Mouse (Mus musculus): ENCODE data around the gene Tcl1b5. TPM values are rescaled to one million over a fixed set of nuclear protein-coding genes. Genes with fewer than 3 reads are reported as not detected.

Tcl1b5 gene
- total RNA-seq, 2 experiments from 2014 or later, result not detected

DNA sequence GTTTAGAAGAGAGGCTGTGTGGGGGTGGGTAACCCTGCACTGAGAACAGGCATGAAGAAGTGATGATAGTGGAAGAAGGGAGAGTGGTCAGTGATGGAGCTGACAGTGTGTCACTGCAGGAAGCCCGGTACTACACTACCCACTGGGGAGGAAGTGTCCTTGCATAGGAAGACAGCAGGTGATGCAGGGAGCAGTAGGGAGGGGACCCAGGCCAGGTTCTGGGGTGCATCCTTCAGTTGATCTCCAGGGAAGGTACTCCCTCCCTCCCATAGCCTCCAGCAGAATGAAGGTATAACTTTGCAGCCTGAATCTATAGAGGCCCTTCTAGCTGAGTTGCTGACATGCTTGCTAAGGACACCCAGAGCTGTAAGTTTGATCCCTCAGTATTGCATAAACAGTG, 30.9 kb downstream of the Tcl1b5 start:
- DNase-seq (ENCODE audit: low spot score in 2 of 2), result no peak

- no peak for DNase-seq (ENCODE audit: low spot score in 2 of 2)
Measured at GRCm38 (mm10) chr12:105208441-105208840, 32.3 kb downstream of the Tcl1b5 start.

GRCm38 (mm10) chr12:105209231-105209630, 33.1 kb downstream of the Tcl1b5 start:
- no peak for DNase-seq (ENCODE audit: low spot score in 2 of 2)

DNA sequence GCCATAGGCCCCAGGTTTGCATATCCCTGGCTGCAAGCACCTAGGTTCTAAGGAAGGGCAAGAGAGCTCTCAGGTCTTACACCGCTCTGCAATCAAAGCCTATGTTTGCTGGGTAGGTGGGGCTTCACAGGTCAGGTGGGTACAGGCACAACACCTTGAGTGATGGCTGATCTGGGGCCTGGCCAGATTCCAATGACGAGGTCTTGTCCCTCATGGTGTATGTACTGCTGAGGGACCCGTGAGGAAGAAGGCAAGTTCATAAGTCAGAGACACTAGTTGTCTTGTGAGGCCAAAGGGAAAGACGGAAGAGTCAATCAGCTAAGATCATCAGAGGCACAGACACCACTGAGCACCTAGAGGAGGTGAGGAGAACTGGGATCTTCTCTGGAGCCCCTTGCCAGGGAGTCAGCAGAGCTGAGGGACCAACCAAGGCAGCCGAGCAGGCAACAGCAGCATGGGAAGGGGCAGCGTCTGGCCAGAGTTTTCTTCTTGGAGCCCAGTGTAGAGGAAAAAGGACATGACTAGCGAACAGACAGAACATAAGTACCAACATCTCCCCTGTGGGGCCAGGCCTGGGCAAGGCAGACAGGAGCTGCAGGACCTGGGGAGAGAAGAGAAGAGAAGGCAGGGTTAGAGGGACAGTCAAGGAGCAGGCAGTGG, 41.1 kb downstream of the Tcl1b5 start:
- DNase-seq (ENCODE audit: low spot score in 2 of 2), result no peak

GRCm38 (mm10) chr12:105222601-105223319, 46.6 kb downstream of the Tcl1b5 start, which contains the start of gene Tcl1:
Gene Tcl1 (minus strand): TSS chr12:105222793.
- no peak for DNase-seq (ENCODE audit: low spot score in 2 of 2)

- DNase-seq (ENCODE audit: low spot score in 2 of 2), result no peak
Measured at GRCm38 (mm10) chr12:105224621-105225320, 48.6 kb downstream of the Tcl1b5 start.

Other genes with a start within 250 kb of the Tcl1b5 start
- gene Syne3, start 166.5 kb upstream of the Tcl1b5 start, total RNA-seq (2021), result 10 to 100 TPM; 17.7 to 19.2 TPM
- 10 to 100 TPM; 64.0 to 65.3 TPM for gene Glrx5, start 143.7 kb upstream of the Tcl1b5 start, total RNA-seq (2021)
- not detected for gene Tcl1b2, start 30.3 kb upstream of the Tcl1b5 start, total RNA-seq (2021)
- not detected for gene Tcl1b1, start 16.7 kb upstream of the Tcl1b5 start, total RNA-seq (2021)
- gene Tcl1b3, start 14.7 kb downstream of the Tcl1b5 start, total RNA-seq (2021), result not detected
- gene Tcl1b4, start 25.6 kb downstream of the Tcl1b5 start, total RNA-seq (2021), result not detected
- not detected for gene Tcl1, start 46.4 kb downstream of the Tcl1b5 start, total RNA-seq (2021)
- gene Tunar, start 157.5 kb downstream of the Tcl1b5 start, total RNA-seq (2021), result not detected

Data from gastrocnemius, postnatal 4 days (tissue).